20 mouse cellular contexts compared by ENCODE assay signal in the genomic region with DNA sequence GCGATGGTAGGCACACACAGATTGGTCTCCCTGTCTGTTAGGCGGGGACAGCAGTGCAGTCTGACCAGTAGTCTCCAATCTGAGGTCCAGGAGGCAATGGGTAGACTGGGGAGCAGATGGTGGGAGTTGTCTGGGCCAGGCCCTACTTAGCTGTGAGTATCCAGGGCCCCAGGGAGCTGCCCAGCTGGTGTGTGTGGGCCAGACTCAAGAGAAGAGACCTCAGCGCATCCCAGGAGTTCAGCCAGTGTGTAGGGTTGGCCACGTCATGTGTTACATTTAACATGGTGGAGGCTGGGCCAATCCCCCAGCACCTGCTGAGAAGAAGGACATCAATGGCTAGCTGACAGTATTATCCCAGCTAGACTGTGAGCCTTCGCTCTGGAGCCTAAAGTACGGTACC. TPM values are rescaled to one million over a fixed set of nuclear protein-coding genes. Genes with fewer than 3 reads are reported as not detected.
DNase-seq lines count a peak whose midpoint lies in the region; ATAC-seq and TF ChIP-seq lines count a peak whose summit lies in the region.
"Had no signal": no experiment of that assay in that cellular context is flagged by ENCODE, and none has a peak within 500 bp of the region (broad histone marks: within the 10 kb centered on the region; RNA-seq: fewer than 3 reads in every experiment).

No protein-coding gene starts in this region.

- no peak overlapping the region for H3K4me3 ChIP-seq in heart, embryonic 10.5 days
- H3K4me3 ChIP-seq in liver, adult 2 months (ENCODE audit: insufficient read depth, low read depth, low read length) = no peak overlapping the region
- H3K4me3 ChIP-seq in liver, embryonic 15.5 days (replicated peaks) = no peak overlapping the region
- H3K4me3 ChIP-seq: embryonic facial prominence, embryonic 10.5 days; forebrain, embryonic 13.5 days; heart, adult 2 months; heart, embryonic 13.5 days had no signal

- peak overlapping the region; percentile 74 for H3K27ac ChIP-seq in heart, embryonic 10.5 days
- H3K27ac ChIP-seq in liver, adult 2 months (replicated peaks; ENCODE audit: insufficient read depth, low read depth, low read length) = peak overlapping the region; percentile 29
- H3K27ac ChIP-seq in liver, embryonic 15.5 days (replicated peaks) = peak overlapping the region; percentile 98; the same call in 1 of the 2 replicates
- H3K27ac ChIP-seq: forebrain, embryonic 13.5 days; heart, adult 2 months; hindbrain, embryonic 14.5 days had no signal

- H3K36me3 ChIP-seq in heart, embryonic 10.5 days = peaks cover 23% of the 10 kb centered on the region
- H3K36me3 ChIP-seq in liver, adult 2 months (ENCODE audit: control insufficient read depth, insufficient read depth, low read length) = no peaks in the 10 kb centered on the region
- H3K36me3 ChIP-seq in liver, embryonic 15.5 days (replicated peaks) = 0 out of 2 replicates have a peak, but pooled peaks cover 4% of the 10 kb centered on the region

- DNase-seq in heart, embryonic 10.5 days (ENCODE audit: low spot score) = no peak
- no peak for DNase-seq in heart, adult 18-20 months
- no peak for DNase-seq in liver, adult 2 months (ENCODE audit: extremely low read depth, low read depth, low spot score)
- no peak for DNase-seq in liver
- DNase-seq in kidney, adult 18-20 months = no peak
- DNase-seq: adrenal gland, adult 2 months; adrenal gland, postnatal 25 days; cerebellum, adult 18-20 months; forebrain, postnatal 0 days; gastrocnemius, postnatal 36 days; heart, adult 2 months; heart, postnatal 36 days had no signal

- no peaks in the 10 kb centered on the region; the same call in 1 of the 2 replicates for H3K9me3 ChIP-seq in heart, embryonic 10.5 days
- H3K9me3 ChIP-seq in liver, embryonic 15.5 days (replicated peaks) = no peaks in the 10 kb centered on the region

- H3K4me2 ChIP-seq in liver, embryonic 15.5 days = no peak overlapping the region
- H3K4me2 ChIP-seq: forebrain, embryonic 13.5 days; heart, embryonic 13.5 days; hindbrain, embryonic 14.5 days had no signal

- H3K79me2 ChIP-seq in liver, adult 2 months (ENCODE audit: control insufficient read depth, insufficient read depth, low read length) = no peaks in the 10 kb centered on the region; the same call in 1 of the 2 replicates

- H3K27me3 ChIP-seq in heart, embryonic 10.5 days (ENCODE audit: insufficient read depth, poor library complexity, severe bottlenecking) = no peaks in the 10 kb centered on the region
- H3K27me3 ChIP-seq in liver, adult 2 months (ENCODE audit: control insufficient read depth, insufficient read depth, low read length) = no peaks in the 10 kb centered on the region
- H3K27me3 ChIP-seq in liver, embryonic 15.5 days = no peaks in the 10 kb centered on the region
- H3K27me3 ChIP-seq: CH12.LX; forebrain, embryonic 13.5 days; heart, embryonic 13.5 days; Patski had no signal

- no peak overlapping the region for H3K9ac ChIP-seq in liver, adult 2 months (ENCODE audit: low read depth, low read length)
- H3K9ac ChIP-seq in liver, embryonic 15.5 days = no peak overlapping the region
- H3K9ac ChIP-seq: forebrain, embryonic 13.5 days; forebrain, postnatal 0 days; heart, embryonic 13.5 days; hindbrain, embryonic 14.5 days had no signal

- no peak for TF ChIP-seq POLR2A in liver, adult 2 months (IDR thresholded peaks at IDR 0.05; ENCODE audit: extremely low read depth, insufficient read depth, low read length)

- 94% methylated on average over 6 of the region's 6 CpGs for WGBS in heart, embryonic 10.5 days
- WGBS in liver, adult 2 months = 85% methylated on average over 6 of the region's 6 CpGs
- WGBS in liver, embryonic 15.5 days (ENCODE audit: insufficient replicate concordance) = 79% methylated on average over 6 of the region's 6 CpGs

- ATAC-seq in liver, embryonic 15.5 days (ENCODE audit: insufficient read depth) = no peak
- ATAC-seq: activated CD4-positive, CD25-positive, alpha-beta regulatory T cell, adult 4 months; forebrain, embryonic 13.5 days; forebrain, postnatal 0 days; Patski had no signal

- no peak for TF ChIP-seq CTCF in liver, adult 2 months (IDR thresholded peaks at IDR 0.05; ENCODE audit: low read depth, low read length)

- peaks cover 79% of the 10 kb centered on the region for H3K4me1 ChIP-seq in heart, embryonic 10.5 days
- H3K4me1 ChIP-seq in liver, adult 2 months (ENCODE audit: control insufficient read depth, insufficient read depth, low read length) = peaks cover 51% of the 10 kb centered on the region
- peaks cover 83% of the 10 kb centered on the region for H3K4me1 ChIP-seq in liver, embryonic 15.5 days (replicated peaks)
- H3K4me1 ChIP-seq: forebrain, embryonic 13.5 days had no signal

RNA-seq across cellular contexts. Expression of a gene that starts 56.9 kb away (rescaled TPM):
- 3.4 and 3.9 TPM in 2 replicates for polyA plus RNA-seq in heart, embryonic 10.5 days (2016; fragmentation: Nextera tagmentation; extraction: Ambion mirVana)
- 10 to 100 TPM; 45.5 to 48.7 TPM for total RNA-seq in heart, adult 18-20 months (2021)
- 4.2 and 7.0 TPM in 2 replicates for total RNA-seq in liver, adult 2 months (2014; rRNA removed)
- 10.0 and 13.9 TPM in 2 replicates for polyA plus RNA-seq in liver, adult 2 months (2012; rRNA removed)
- polyA plus RNA-seq in liver, embryonic 15.5 days (2015; fragmentation: Nextera tagmentation; extraction: Ambion mirVana) = 0.50 and 0.63 TPM in 2 replicates

Comparison
In these comparisons a context has a peak if more than half of its experiments do, and no peak if none do; other contexts are left out.
1. H3K27ac ChIP-seq: peak in every context shown above with its lines; median percentile 98 in liver, embryonic 15.5 days; 74 in heart, embryonic 10.5 days; 29 in liver, adult 2 months.